Mouse (Mus musculus): ENCODE results near the gene Accsl.

- TF ChIP-seq CTCF (IDR thresholded peaks at IDR 0.05; ENCODE audit: control insufficient read depth, insufficient read depth, low read length) (no peak), POLR2A (IDR thresholded peaks at IDR 0.05; ENCODE audit: borderline replicate concordance, control insufficient read depth, low read depth, low read length) (no peak)
These were observed 5.7 kb downstream of the Accsl start for GRCm38 (mm10) chr2:93863229-93863628.

Measured in bone marrow, adult 2 months (tissue).